Mouse (Mus musculus) midbrain, postnatal 0 days (tissue): ENCODE results near the gene Olfr453. TPM values are rescaled to one million over a fixed set of nuclear protein-coding genes. Genes with fewer than 3 reads are reported as not detected.

Source experiments
- ATAC-seq: fragments of 200-750 bp; cut with Nextera tagmentation; 2 replicates; pipeline ENCODE4 v1.8.0; 2017; ENCODE audit warnings: moderate number of reproducible peaks, mild to moderate bottlenecking, moderate TSS enrichment, moderate library complexity; ENCODE audit not compliant: low FRiP score
- DNase-seq: peaks from one replicate; pipeline ENCODE4 v3.0.0-alpha.2; 2015; ENCODE audit warnings: low spot score
- H3K27ac ChIP-seq: fragments of 300-500 bp; sonication (generic); 2 replicates; pipeline ENCODE4 v1.5.1; 2014; ENCODE audit warnings: low read depth, mild to moderate bottlenecking, low read length, mixed read lengths
- H3K27me3 ChIP-seq: fragments of 300-500 bp; sonication (generic); 2 replicates; pipeline ENCODE4 v1.6.1; 2014; ENCODE audit warnings: low read length, control low read depth, mixed read lengths; ENCODE audit not compliant: insufficient read depth
- H3K36me3 ChIP-seq: fragments of 300-500 bp; sonication (generic); 2 replicates; pipeline ENCODE4 v1.6.1; 2014; ENCODE audit warnings: low read length, control low read depth, mixed read lengths; ENCODE audit not compliant: insufficient read depth
- H3K4me1 ChIP-seq: fragments of 300-500 bp; sonication (generic); 2 replicates; pipeline ENCODE4 v1.6.1; 2014; ENCODE audit warnings: mild to moderate bottlenecking, control low read depth, antibody characterized with exemption, low read length, mixed read lengths; ENCODE audit not compliant: insufficient read depth
- H3K4me2 ChIP-seq: fragments of 300-500 bp; sonication (generic); 2 replicates; pipeline ENCODE4 v1.6.1; 2014; ENCODE audit warnings: low read depth, mild to moderate bottlenecking, low read length, mixed read lengths; ENCODE audit not compliant: poor library complexity, severe bottlenecking
- H3K4me3 ChIP-seq: fragments of 300-500 bp; sonication (generic); 2 replicates; pipeline ENCODE4 v1.5.1; 2014; ENCODE audit warnings: low read depth, mild to moderate bottlenecking, low read length, moderate library complexity
- H3K9ac ChIP-seq: fragments of 300-500 bp; sonication (generic); replicated peaks from 2 replicates; pipeline ENCODE4 v1.6.1; 2014; ENCODE audit warnings: mild to moderate bottlenecking, low read length, moderate library complexity, mixed read lengths; ENCODE audit not compliant: poor library complexity, severe bottlenecking
- H3K9me3 ChIP-seq: fragments of 300-500 bp; sonication (generic); 2 replicates; pipeline ENCODE4 v1.6.1; 2016; ENCODE audit warnings: low read length, control low read depth
- CTCF ChIP-seq: IDR thresholded peaks from 2 replicates; pipeline ENCODE4 v1.5.1; 2016; ENCODE audit warnings: antibody characterized with exemption, mild to moderate bottlenecking
- WGBS: fragments of 180-500 bp; shearing (Covaris S2); extraction: QIAGEN DNeasy Blood & Tissue Kit; methylation state at CpG from one replicate; pipeline ENCODE4 v1.1.7; 2014; 5-methylcytosine and 5-hydroxymethylcytosine counted together
- polyA plus RNA-seq: library from polyadenylated mRNA; unstranded; fragments of >200 nt; fragmentation: Nextera tagmentation; extraction: Ambion mirVana; gene quantifications from 2 replicates; pipeline ENCODE4 v1.2.1, GENCODE M21; 2015
- total RNA-seq: library from RNA; depleted of rRNA; stranded (reverse); fragments of >200 nt; gene quantifications from 2 replicates; pipeline ENCODE4 v1.2.3, GENCODE M21; 2014; rRNA removed

Gene Olfr453
- total and polyA plus RNA-seq, 2 experiments from 2014 or later: not detected

- Histone ChIP-seq H3K27ac (peak overlapping the region; percentile 68), H3K4me3 (no peak overlapping the region), H3K9ac (no peak overlapping the region), H3K36me3 (no peaks in the 10 kb centered on the region), H3K4me2 (peak overlapping the region; percentile 6; the same call in 1 of the 2 replicates), H3K9me3 (no peaks in the 10 kb centered on the region), H3K27me3 (no peaks in the 10 kb centered on the region), H3K4me1 (no peaks in the 10 kb centered on the region)
- peak; percentile 27 for TF ChIP-seq CTCF
- ATAC-seq (peak; percentile 69), DNase-seq (no peak)
- 41% methylated on average over 4 of the region's 4 CpGs for WGBS
These were observed 51.2 kb downstream of the Olfr453 start for GRCm38 (mm10) chr6:42790247-42790948.

GRCm38 (mm10) chr6:42790949-42791556, 51.9 kb downstream of the Olfr453 start:
- 49% methylated on average over 9 of the region's 9 CpGs for WGBS
- peak; percentile 50 for DNase-seq
- Histone ChIP-seq H3K27me3 (no peaks in the 10 kb centered on the region), H3K4me1 (no peaks in the 10 kb centered on the region), H3K9ac (no peak overlapping the region), H3K36me3 (no peaks in the 10 kb centered on the region), H3K4me3 (no peak overlapping the region), H3K9me3 (no peaks in the 10 kb centered on the region), H3K27ac (peak overlapping the region; percentile 68), H3K4me2 (peak overlapping the region; percentile 6; the same call in 1 of the 2 replicates)
- ATAC-seq: peak; percentile 91
- TF ChIP-seq CTCF: no peak

- Histone ChIP-seq H3K27me3 (no peaks in the 10 kb centered on the region), H3K4me1 (no peaks in the 10 kb centered on the region), H3K27ac (no peak overlapping the region), H3K36me3 (no peaks in the 10 kb centered on the region), H3K9ac (no peak overlapping the region), H3K4me3 (no peak overlapping the region), H3K9me3 (no peaks in the 10 kb centered on the region), H3K4me2 (no peak overlapping the region)
- no peak for DNase-seq
- ATAC-seq: no peak
- 85% methylated on average over 3 of the region's 3 CpGs for WGBS
- no peak for TF ChIP-seq CTCF
These were observed 55.8 kb downstream of the Olfr453 start for GRCm38 (mm10) chr6:42794982-42795381.

Other genes with a start within 250 kb of the Olfr453 start
- not detected in 2 replicates for gene Olfr455, start 191.8 kb upstream of the Olfr453 start, total RNA-seq
- not detected in 2 replicates for gene Olfr455, start 191.8 kb upstream of the Olfr453 start, polyA plus RNA-seq
- gene Tcaf3, start 141.7 kb upstream of the Olfr453 start, total RNA-seq: not detected in 2 replicates
- gene Tcaf3, start 141.7 kb upstream of the Olfr453 start, polyA plus RNA-seq: not detected in 2 replicates
- gene Tcaf2, start 94.1 kb upstream of the Olfr453 start, total RNA-seq: 3.1 and 4.7 TPM in 2 replicates
- 1.5 and 1.8 TPM in 2 replicates for gene Tcaf2, start 94.1 kb upstream of the Olfr453 start, polyA plus RNA-seq
- gene Tcaf1, start 29.3 kb upstream of the Olfr453 start, total RNA-seq: 306 and 314 TPM in 2 replicates
- gene Tcaf1, start 29.3 kb upstream of the Olfr453 start, polyA plus RNA-seq: 195 and 199 TPM in 2 replicates
- not detected in 2 replicates for gene Olfr38, start 17.0 kb downstream of the Olfr453 start, total RNA-seq
- not detected in 2 replicates for gene Olfr38, start 17.0 kb downstream of the Olfr453 start, polyA plus RNA-seq
- gene Olfr452, start 45.7 kb downstream of the Olfr453 start, total RNA-seq: not detected in 2 replicates
- gene Olfr452, start 45.7 kb downstream of the Olfr453 start, polyA plus RNA-seq: not detected in 2 replicates
- gene Olfr450, start 72.6 kb downstream of the Olfr453 start, total RNA-seq: not detected in 2 replicates
- gene Olfr450, start 72.6 kb downstream of the Olfr453 start, polyA plus RNA-seq: not detected in 2 replicates
- gene Olfr449, start 95.0 kb downstream of the Olfr453 start, total RNA-seq: not detected in 2 replicates
- gene Olfr449, start 95.0 kb downstream of the Olfr453 start, polyA plus RNA-seq: not detected in 2 replicates
- not detected in 2 replicates for gene Olfr448, start 151.1 kb downstream of the Olfr453 start, total RNA-seq
- gene Olfr448, start 151.1 kb downstream of the Olfr453 start, polyA plus RNA-seq: not detected in 2 replicates
- gene Olfr447, start 169.5 kb downstream of the Olfr453 start, total RNA-seq: not detected in 2 replicates
- gene Olfr447, start 169.5 kb downstream of the Olfr453 start, polyA plus RNA-seq: not detected in 2 replicates
- not detected in 2 replicates for gene Olfr446, start 182.0 kb downstream of the Olfr453 start, total RNA-seq
- not detected in 2 replicates for gene Olfr446, start 182.0 kb downstream of the Olfr453 start, polyA plus RNA-seq
- not detected in 2 replicates for gene Olfr444, start 209.7 kb downstream of the Olfr453 start, total RNA-seq
- not detected in 2 replicates for gene Olfr444, start 209.7 kb downstream of the Olfr453 start, polyA plus RNA-seq